Mouse (Mus musculus): ENCODE measurements at regions not wholly inside any gene's neighbourhood (a gene's known extent, or its start where the extent isn't known, plus 50 kb on each side); places are given as distances from the start of the nearest gene placed in this dataset.

- DNase-seq, result peak; percentile 21
Observed at GRCm38 (mm10) chr6:126481257-126481656, 54.0 kb downstream of the Kcna5 start.

GRCm38 (mm10) chr6:126477506-126477905, 57.7 kb downstream of the Kcna5 start:
- DNase-seq, result no peak

GRCm38 (mm10) chr6:126476758-126477157, 58.5 kb downstream of the Kcna5 start:
- DNase-seq, result no peak

- no peak for DNase-seq
Observed at GRCm38 (mm10) chr6:126475555-126475954, 59.7 kb downstream of the Kcna5 start.

GRCm38 (mm10) chr6:126453751-126454150, 81.5 kb downstream of the Kcna5 start:
- no peak for DNase-seq

GRCm38 (mm10) chr6:126445519-126445918, 89.7 kb downstream of the Kcna5 start:
- no peak for DNase-seq

- DNase-seq, result no peak
Observed at GRCm38 (mm10) chr6:126440254-126440653, 95.0 kb downstream of the Kcna5 start.

- no peak for DNase-seq
Observed at GRCm38 (mm10) chr6:126437976-126438736, 97.1 kb downstream of the Kcna5 start.

- DNase-seq, result no peak
Observed at GRCm38 (mm10) chr6:126427208-126427607, 108.0 kb downstream of the Kcna5 start.

- peak; percentile 17 for DNase-seq
Observed at GRCm38 (mm10) chr6:126405736-126406135, 129.5 kb downstream of the Kcna5 start.

- no peak for DNase-seq
Observed at GRCm38 (mm10) chr6:126404331-126405070, 130.7 kb downstream of the Kcna5 start.

- DNase-seq, result no peak
Observed at GRCm38 (mm10) chr6:126399595-126399994, 135.6 kb downstream of the Kcna5 start.

- no peak for DNase-seq
Observed at GRCm38 (mm10) chr6:126398641-126399040, 136.6 kb downstream of the Kcna5 start.

- DNase-seq, result no peak
Observed at GRCm38 (mm10) chr6:126395015-126395414, 140.2 kb downstream of the Kcna5 start.

GRCm38 (mm10) chr6:126394111-126394809, 141.0 kb downstream of the Kcna5 start:
- no peak for DNase-seq

- DNase-seq, result no peak
Observed at GRCm38 (mm10) chr6:126384210-126385012, 150.8 kb downstream of the Kcna5 start.

GRCm38 (mm10) chr6:126377216-126377615, 158.0 kb downstream of the Kcna5 start:
- DNase-seq, result no peak

- no peak for DNase-seq
Observed at GRCm38 (mm10) chr6:126374970-126375620, 160.1 kb downstream of the Kcna5 start.

GRCm38 (mm10) chr6:126371971-126372370, 163.2 kb downstream of the Kcna5 start:
- peak; percentile 38 for DNase-seq

- no peak for DNase-seq
Observed at GRCm38 (mm10) chr6:126371489-126371888, 163.7 kb downstream of the Kcna5 start.

- DNase-seq, result no peak
Observed at GRCm38 (mm10) chr6:126365495-126365894, 169.7 kb downstream of the Kcna5 start.

- DNase-seq, result no peak
Observed at GRCm38 (mm10) chr6:126362331-126362730, 172.9 kb downstream of the Kcna5 start.
